Mouse (Mus musculus) cerebellum, adult 2 months (tissue): ENCODE results near the gene Ccni.

ENCODE experiments used
- CTCF ChIP-seq: fragments of 200-500 bp; IDR thresholded peaks from 2 replicates; pipeline ENCODE4 v1.5.1; 2011; ENCODE audit warnings: low read depth, mild to moderate bottlenecking, control low read depth, low read length, moderate library complexity, borderline replicate concordance; ENCODE audit not compliant: insufficient read depth
- POLR2A ChIP-seq: fragments of 200-500 bp; IDR thresholded peaks from 2 replicates; pipeline ENCODE4 v1.6.1; 2011; ENCODE audit warnings: low read length, control low read depth, borderline replicate concordance; ENCODE audit not compliant: insufficient read depth

- TF ChIP-seq POLR2A: no peak
- TF ChIP-seq CTCF: no peak
Measured at GRCm38 (mm10) chr5:93224549-93224948, 18.3 kb upstream of the Ccni start.
